ENCODE assay signal across 22 mouse cellular contexts in the genomic region with DNA sequence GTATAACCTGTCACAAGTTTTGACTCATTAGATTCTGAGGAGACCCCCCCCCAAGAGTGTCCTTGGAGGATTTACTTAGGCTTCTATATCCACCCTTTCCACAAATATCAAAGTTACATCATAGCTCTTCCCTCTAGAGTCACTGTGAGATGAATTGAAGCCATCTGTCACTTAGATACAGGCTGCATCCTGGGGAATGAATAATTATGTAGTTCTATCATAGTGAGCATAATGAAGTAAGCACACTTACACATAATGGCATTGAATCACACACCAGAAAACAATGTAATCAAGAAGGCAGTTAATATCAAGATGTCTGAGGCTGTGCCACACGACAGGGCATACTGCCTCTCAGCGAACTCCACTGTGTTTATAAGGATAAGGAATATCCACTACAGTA. TPM values are rescaled to one million over a fixed set of nuclear protein-coding genes. Genes with fewer than 3 reads are reported as not detected.
DNase-seq lines count a peak whose midpoint lies in the region; ATAC-seq lines count a peak whose summit lies in the region.
"Had no signal": no experiment of that assay in that cellular context is flagged by ENCODE, and none has a peak within 500 bp of the region (broad histone marks: within the 10 kb centered on the region; RNA-seq: fewer than 3 reads in every experiment).

No protein-coding gene starts in this region.

- DNase-seq in layer of hippocampus, postnatal 14 days (ENCODE audit: low spot score in 2 of 2), result peak; percentile 7 to 39
- no peak for DNase-seq in layer of hippocampus, postnatal 10 days (ENCODE audit: low spot score in 2 of 2)
- no peak for DNase-seq in hindbrain, embryonic 14.5 days (ENCODE audit: low spot score)
- no peak for DNase-seq in adrenal gland, postnatal 4 days (ENCODE audit: low spot score in 2 of 2)
- no peak for DNase-seq in urinary bladder, adult 2 months (ENCODE audit: low spot score)
- DNase-seq: adrenal gland, postnatal 10 days; cerebellum, postnatal 14 days; gastrocnemius, postnatal 14 days; heart, postnatal 10 days; right cerebral cortex, postnatal 4 days; thymus, adult 18-20 months had no signal

- peak; percentile 87 for ATAC-seq in forebrain, embryonic 15.5 days (replicated peaks)
- ATAC-seq in hindbrain, embryonic 14.5 days (ENCODE audit: low FRiP score), result peak; percentile 82
- ATAC-seq in neural tube, embryonic 15.5 days (ENCODE audit: low FRiP score), result peak; percentile 50; the same call in 1 of the 2 replicates
- ATAC-seq: CD4-positive, CD25-positive, alpha-beta regulatory T cell, adult 4 months; intestine, embryonic 15.5 days; lung, postnatal 0 days had no signal

- H3K4me3 ChIP-seq in forebrain, embryonic 15.5 days, result no peak overlapping the region
- no peak overlapping the region for H3K4me3 ChIP-seq in hindbrain, embryonic 14.5 days (replicated peaks; ENCODE audit: low read length)
- H3K4me3 ChIP-seq in neural tube, embryonic 15.5 days (replicated peaks), result no peak overlapping the region
- H3K4me3 ChIP-seq: embryonic facial prominence, embryonic 12.5 days; intestine, embryonic 15.5 days had no signal

- H3K4me1 ChIP-seq in forebrain, embryonic 15.5 days, result peaks cover 6% of the 10 kb centered on the region; the same call in 1 of the 2 replicates
- no peaks in the 10 kb centered on the region for H3K4me1 ChIP-seq in hindbrain, embryonic 14.5 days (replicated peaks; ENCODE audit: control insufficient read depth, insufficient read depth, low read length)
- H3K4me1 ChIP-seq in neural tube, embryonic 15.5 days, result no peaks in the 10 kb centered on the region
- H3K4me1 ChIP-seq: embryonic facial prominence, embryonic 12.5 days; intestine, embryonic 15.5 days had no signal

- H3K4me2 ChIP-seq in forebrain, embryonic 15.5 days (replicated peaks), result no peak overlapping the region
- H3K4me2 ChIP-seq in hindbrain, embryonic 14.5 days (replicated peaks), result no peak overlapping the region
- no peak overlapping the region for H3K4me2 ChIP-seq in neural tube, embryonic 15.5 days
- H3K4me2 ChIP-seq: embryonic facial prominence, embryonic 12.5 days; intestine, embryonic 15.5 days had no signal

- no peaks in the 10 kb centered on the region for H3K9me3 ChIP-seq in forebrain, embryonic 15.5 days
- H3K9me3 ChIP-seq in hindbrain, embryonic 14.5 days (ENCODE audit: control insufficient read depth, low read length), result no peaks in the 10 kb centered on the region
- H3K9me3 ChIP-seq in neural tube, embryonic 15.5 days (replicated peaks), result no peaks in the 10 kb centered on the region
- H3K9me3 ChIP-seq: embryonic facial prominence, embryonic 12.5 days; intestine, embryonic 15.5 days had no signal

- H3K27me3 ChIP-seq in forebrain, embryonic 15.5 days, result no peaks in the 10 kb centered on the region
- no peaks in the 10 kb centered on the region for H3K27me3 ChIP-seq in hindbrain, embryonic 14.5 days (ENCODE audit: control insufficient read depth, insufficient read depth, low read length)
- H3K27me3 ChIP-seq in neural tube, embryonic 15.5 days (replicated peaks), result no peaks in the 10 kb centered on the region
- H3K27me3 ChIP-seq: embryonic facial prominence, embryonic 12.5 days; intestine, embryonic 15.5 days had no signal

- no peak overlapping the region for H3K9ac ChIP-seq in forebrain, embryonic 15.5 days (replicated peaks)
- H3K9ac ChIP-seq in hindbrain, embryonic 14.5 days, result no peak overlapping the region
- H3K9ac ChIP-seq in neural tube, embryonic 15.5 days (replicated peaks), result no peak overlapping the region
- H3K9ac ChIP-seq: embryonic facial prominence, embryonic 12.5 days; intestine, embryonic 15.5 days; liver, embryonic 14.5 days had no signal

- 66% methylated on average over 2 of the region's 2 CpGs for WGBS in forebrain, embryonic 15.5 days
- 59% methylated on average over 2 of the region's 2 CpGs for WGBS in hindbrain, embryonic 14.5 days
- WGBS in neural tube, embryonic 15.5 days, result 53% methylated on average over 2 of the region's 2 CpGs

- no peaks in the 10 kb centered on the region for H3K36me3 ChIP-seq in forebrain, embryonic 15.5 days
- H3K36me3 ChIP-seq in hindbrain, embryonic 14.5 days (replicated peaks; ENCODE audit: control insufficient read depth, insufficient read depth), result no peaks in the 10 kb centered on the region
- no peaks in the 10 kb centered on the region for H3K36me3 ChIP-seq in neural tube, embryonic 15.5 days
- H3K36me3 ChIP-seq: embryonic facial prominence, embryonic 12.5 days; intestine, embryonic 15.5 days had no signal

- peak overlapping the region; percentile 19; the same call in 1 of the 2 replicates for H3K27ac ChIP-seq in forebrain, embryonic 15.5 days (replicated peaks)
- H3K27ac ChIP-seq in hindbrain, embryonic 14.5 days, result peak overlapping the region; percentile 62; the same call in 1 of the 2 replicates
- no peak overlapping the region for H3K27ac ChIP-seq in neural tube, embryonic 15.5 days (replicated peaks)
- H3K27ac ChIP-seq: embryonic facial prominence, embryonic 12.5 days; intestine, embryonic 15.5 days; kidney, postnatal 0 days; liver, embryonic 14.5 days had no signal

RNA-seq across cellular contexts. Expression of gene Nwd2, which starts 47.9 kb away (rescaled TPM):
- 10 to 100 TPM; 24.3 to 30.8 TPM for total RNA-seq in layer of hippocampus, postnatal 14 days (2021)
- 10 to 100 TPM; 32.5 to 33.5 TPM for total RNA-seq in layer of hippocampus, postnatal 10 days (2021)
- polyA plus RNA-seq in forebrain, embryonic 15.5 days (2015; fragmentation: Nextera tagmentation; extraction: Ambion mirVana), result 4.1 and 4.8 TPM in 2 replicates
- 18.8 and 21.8 TPM in 2 replicates for polyA plus RNA-seq in hindbrain, embryonic 14.5 days (2014; fragmentation: Nextera tagmentation; extraction: Ambion mirVana)
- 16.7 and 17.8 TPM in 2 replicates for polyA plus RNA-seq in neural tube, embryonic 15.5 days (2015; fragmentation: Nextera tagmentation; extraction: Ambion mirVana)
- total RNA-seq in adrenal gland, postnatal 4 days (2021), result under 1 TPM; 0.20 to 0.42 TPM
- 0.01 and 0.03 TPM in 2 replicates for polyA plus RNA-seq in urinary bladder, adult 2 months (2012; rRNA removed)
- total RNA-seq: gastrocnemius, postnatal 14 days; heart, adult 8-10 months; heart, postnatal 10 days; megakaryocyte-erythroid progenitor cell, adult 5-6 weeks; MEL had no signal

Comparison
In these comparisons a context has a peak if more than half of its experiments do, and no peak if none do; other contexts are left out.
1. DNase-seq: peak in layer of hippocampus, postnatal 14 days (2 of 2); none in layer of hippocampus, postnatal 10 days (0 of 2), hindbrain, embryonic 14.5 days (single experiment), adrenal gland, postnatal 4 days (0 of 2) and urinary bladder, adult 2 months (single experiment).
2. Peak in every context shown above with its lines, with median percentiles within 50 percentile points of each other: ATAC-seq.